ENCODE assay signal across 9 mouse cellular contexts in the genomic region with DNA sequence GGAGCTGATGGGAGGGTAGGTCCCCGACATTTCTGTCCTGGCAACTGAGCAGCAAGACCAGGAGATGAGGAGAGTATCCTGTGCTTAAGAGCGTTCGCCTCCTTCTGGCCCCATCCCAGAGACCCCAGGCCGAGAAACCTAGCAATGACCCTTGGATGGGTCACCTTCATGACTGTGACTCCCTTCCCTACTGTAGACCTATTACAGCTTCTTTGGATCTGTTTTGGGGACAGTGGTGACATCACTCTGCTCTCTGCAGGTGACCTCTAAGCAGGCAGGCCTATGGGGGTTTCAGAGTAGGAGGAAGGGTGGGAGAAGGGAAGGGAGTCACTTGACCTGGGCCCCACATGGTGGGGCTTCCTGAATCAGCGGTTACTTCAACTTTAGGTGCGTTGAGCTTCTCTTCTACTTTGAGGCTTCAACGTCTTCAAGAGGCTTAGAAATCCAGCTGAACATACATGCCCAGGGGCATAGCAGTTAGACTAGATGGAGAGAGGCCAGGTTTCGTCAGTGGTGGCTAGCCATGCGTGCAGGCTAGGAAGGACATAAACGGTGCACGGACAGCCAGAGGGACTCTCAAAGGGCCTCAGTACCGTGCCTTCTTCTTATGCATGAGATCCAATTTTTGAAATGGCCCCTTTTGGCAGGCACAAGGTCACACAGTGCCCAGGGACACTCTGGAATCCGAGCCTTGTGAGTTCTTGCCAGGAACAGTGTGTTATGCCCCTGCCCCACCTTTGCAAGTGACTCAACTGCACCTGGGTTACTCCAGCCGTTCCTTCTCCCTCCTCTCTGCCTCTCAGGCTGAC. TPM values are rescaled to one million over a fixed set of nuclear protein-coding genes. Genes with fewer than 3 reads are reported as not detected.
DNase-seq lines count a peak whose midpoint lies in the region; ATAC-seq lines count a peak whose summit lies in the region.
"Had no signal": no experiment of that assay in that cellular context is flagged by ENCODE, and none has a peak within 500 bp of the region (broad histone marks: within the 10 kb centered on the region; RNA-seq: fewer than 3 reads in every experiment).

No protein-coding gene starts in this region.

- ATAC-seq in heart, embryonic 14.5 days (ENCODE audit: insufficient number of reproducible peaks, insufficient read depth, low FRiP score, low read depth), result no peak
- ATAC-seq in forebrain, embryonic 14.5 days, result no peak
- ATAC-seq in neural tube, embryonic 14.5 days (ENCODE audit: low read depth), result no peak

- DNase-seq in heart, postnatal 10 days, result no peak
- peak; percentile 51 for DNase-seq in cerebellum, adult 11 months
- DNase-seq in forebrain, embryonic 14.5 days (ENCODE audit: low spot score), result no peak
- peak; percentile 76 for DNase-seq in kidney, postnatal 14 days
- no peak for DNase-seq in spleen, adult 12 weeks (ENCODE audit: low spot score)
- no peak for DNase-seq in layer of hippocampus, adult 11-12 months (ENCODE audit: low spot score)

- no peak overlapping the region for H3K27ac ChIP-seq in heart, embryonic 14.5 days (replicated peaks in 1 of 2; ENCODE audit: control insufficient read depth in 1 of 2, insufficient read depth in 1 of 2, low read depth in 2 of 2, low read length in 2 of 2)
- 0 out of 2 replicates have a peak overlapping the region, but pooled peaks have one; percentile 60 for H3K27ac ChIP-seq in forebrain, embryonic 14.5 days (ENCODE audit: low read depth, low read length)
- H3K27ac ChIP-seq in neural tube, embryonic 14.5 days (ENCODE audit: low read depth, low read length), result no peak overlapping the region

- H3K36me3 ChIP-seq in heart, embryonic 14.5 days (ENCODE audit: control insufficient read depth, insufficient read depth, low read length), result no peaks in the 10 kb centered on the region
- H3K36me3 ChIP-seq in forebrain, embryonic 14.5 days (ENCODE audit: control insufficient read depth, insufficient read depth, low read length), result no peaks in the 10 kb centered on the region
- H3K36me3 ChIP-seq in neural tube, embryonic 14.5 days (ENCODE audit: control insufficient read depth, insufficient read depth, low read length), result no peaks in the 10 kb centered on the region

- peak overlapping the region; percentile 44 to 71 for H3K4me3 ChIP-seq in heart, embryonic 14.5 days (ENCODE audit: control insufficient read depth in 1 of 2, insufficient read depth in 1 of 2, low read depth in 1 of 2, low read length in 2 of 2)
- H3K4me3 ChIP-seq in forebrain, embryonic 14.5 days (ENCODE audit: low read depth, low read length), result peak overlapping the region; percentile 52
- peak overlapping the region; percentile 52 for H3K4me3 ChIP-seq in neural tube, embryonic 14.5 days (ENCODE audit: low read depth, low read length)

- H3K4me1 ChIP-seq in heart, embryonic 14.5 days (ENCODE audit: control insufficient read depth in 2 of 2, insufficient read depth in 2 of 2, low read length in 2 of 2), result peaks cover 4 to 6% of the 10 kb centered on the region in 2 experiments; a peak in 3 of 4 replicates
- H3K4me1 ChIP-seq in forebrain, embryonic 14.5 days (ENCODE audit: control insufficient read depth, insufficient read depth, low read length), result peaks cover 5% of the 10 kb centered on the region
- peaks cover 13% of the 10 kb centered on the region; the same call in 1 of the 2 replicates for H3K4me1 ChIP-seq in neural tube, embryonic 14.5 days (ENCODE audit: control insufficient read depth, insufficient read depth, low read length)

- H3K4me2 ChIP-seq in heart, embryonic 14.5 days (ENCODE audit: low read length), result peak overlapping the region; percentile 90
- H3K4me2 ChIP-seq in forebrain, embryonic 14.5 days (ENCODE audit: low read length), result peak overlapping the region; percentile 87
- peak overlapping the region; percentile 86 for H3K4me2 ChIP-seq in neural tube, embryonic 14.5 days (ENCODE audit: low read depth, low read length)

- 30% methylated on average over 14 of the region's 14 CpGs for WGBS in heart, embryonic 14.5 days
- WGBS in forebrain, embryonic 14.5 days, result 12% methylated on average over 14 of the region's 14 CpGs
- WGBS in neural tube, embryonic 14.5 days, result 18% methylated on average over 14 of the region's 14 CpGs

- H3K27me3 ChIP-seq in heart, embryonic 14.5 days (ENCODE audit: control insufficient read depth, insufficient read depth, low read length), result peaks cover 60% of the 10 kb centered on the region
- peaks cover 26% of the 10 kb centered on the region for H3K27me3 ChIP-seq in forebrain, embryonic 14.5 days (replicated peaks; ENCODE audit: control insufficient read depth, insufficient read depth, low read length)
- H3K27me3 ChIP-seq in neural tube, embryonic 14.5 days (ENCODE audit: control insufficient read depth, insufficient read depth, low read length), result peaks cover 13% of the 10 kb centered on the region

- H3K9ac ChIP-seq in heart, embryonic 14.5 days (ENCODE audit: low read length), result peak overlapping the region; percentile 50; the same call in 1 of the 2 replicates
- peak overlapping the region; percentile 67 for H3K9ac ChIP-seq in forebrain, embryonic 14.5 days (ENCODE audit: low read length)
- peak overlapping the region; percentile 69 for H3K9ac ChIP-seq in neural tube, embryonic 14.5 days (replicated peaks; ENCODE audit: low read depth, low read length)

- no peaks in the 10 kb centered on the region for H3K9me3 ChIP-seq in heart, embryonic 14.5 days (ENCODE audit: control insufficient read depth, low read length)
- H3K9me3 ChIP-seq in forebrain, embryonic 14.5 days (replicated peaks; ENCODE audit: control insufficient read depth, low read length), result no peaks in the 10 kb centered on the region
- no peaks in the 10 kb centered on the region for H3K9me3 ChIP-seq in neural tube, embryonic 14.5 days (ENCODE audit: control insufficient read depth, low read length)

- intact Hi-C loops in heart, postnatal 10 days (cut with DNase I), result no loop called here

RNA-seq across cellular contexts. Expression of gene Kcnk1, which starts 1.3 kb away (rescaled TPM):
- polyA plus RNA-seq in heart, embryonic 14.5 days (2014; fragmentation: Nextera tagmentation; extraction: Ambion mirVana), result 1.1 and 1.9 TPM in 2 replicates
- under 1 TPM; 0.15 to 0.19 TPM for total RNA-seq in heart, postnatal 10 days (2021)
- 11.9 and 16.1 TPM in 2 replicates for polyA plus RNA-seq in forebrain, embryonic 14.5 days (2014; fragmentation: Nextera tagmentation; extraction: Ambion mirVana)
- 17.0 and 23.7 TPM in 2 replicates for polyA plus RNA-seq in neural tube, embryonic 14.5 days (2014; fragmentation: Nextera tagmentation; extraction: Ambion mirVana)
- total RNA-seq: MEL had no signal

Comparison
In these comparisons a context has a peak if more than half of its experiments do, and no peak if none do; other contexts are left out.
1. DNase-seq: peak in cerebellum, adult 11 months (single experiment) and kidney, postnatal 14 days (single experiment); none in heart, postnatal 10 days (0 of 2), forebrain, embryonic 14.5 days (single experiment), spleen, adult 12 weeks (single experiment) and layer of hippocampus, adult 11-12 months (single experiment).
2. Peak in every context shown above with its lines, with median percentiles within 50 percentile points of each other: H3K4me2 ChIP-seq, H3K4me3 ChIP-seq and H3K9ac ChIP-seq.